Mouse (Mus musculus): Measurements from ENCODE around the gene Klf7.

GRCm38 (mm10) chr1:64122466-64122830 is 366 bp upstream of the Klf7 start:
- TF ChIP-seq TCF12 (IDR thresholded peaks at IDR 0.05; ENCODE audit: insufficient read depth, poor library complexity, severe bottlenecking) (no peak), MYOG (IDR thresholded peaks at IDR 0.05; ENCODE audit: control insufficient read depth in 1 of 3, insufficient read depth in 1 of 3, insufficient read length in 2 of 3, low read depth in 2 of 3) (no peak), CEBPB (IDR thresholded peaks at IDR 0.05; ENCODE audit: insufficient read depth, poor library complexity, severe bottlenecking) (no peak), POLR2A (IDR thresholded peaks at IDR 0.05; ENCODE audit: insufficient read length, low read depth) (no peak), MAX (IDR thresholded peaks at IDR 0.05; ENCODE audit: low read depth) (no peak), USF1 (IDR thresholded peaks at IDR 0.05; ENCODE audit: low read depth) (no peak), MYOD1 (IDR thresholded peaks at IDR 0.05; ENCODE audit: control insufficient read depth in 1 of 3, insufficient read length in 2 of 3, low read depth in 2 of 3) (no peak), E2F4 (IDR thresholded peaks at IDR 0.05; ENCODE audit: insufficient read depth) (no peak), REST (IDR thresholded peaks at IDR 0.05; ENCODE audit: insufficient read depth, insufficient read length) (no peak)
